Mouse (Mus musculus) lung, embryonic 16.5 days (tissue): ENCODE measurements around the gene Pmvk. TPM values are rescaled to one million over a fixed set of nuclear protein-coding genes. Genes with fewer than 3 reads are reported as not detected.
A peak's percentile ranks its signal among the peaks of the same experiment; 100 is the strongest.

Experiments
- ATAC-seq: fragments of 200-750 bp; cut with Nextera tagmentation; 2 replicates; pipeline ENCODE4 v1.8.0; 2017; ENCODE audit warnings: low read depth, mild to moderate bottlenecking, moderate library complexity
- H3K27ac ChIP-seq: fragments of 300-500 bp; sonication (generic); 2 replicates; pipeline ENCODE4 v1.5.1; 2014; ENCODE audit warnings: mild to moderate bottlenecking, control low read depth, low read length
- H3K27me3 ChIP-seq: fragments of 300-500 bp; sonication (generic); 2 replicates; pipeline ENCODE4 v1.6.1; 2014; ENCODE audit warnings: low read depth, low read length, mixed read lengths; ENCODE audit not compliant: control insufficient read depth, insufficient read depth
- H3K36me3 ChIP-seq: fragments of 300-500 bp; sonication (generic); 2 replicates; pipeline ENCODE4 v1.6.1; 2014; ENCODE audit warnings: low read length; ENCODE audit not compliant: control insufficient read depth, insufficient read depth
- H3K4me1 ChIP-seq: fragments of 300-500 bp; sonication (generic); replicated peaks from 2 replicates; pipeline ENCODE4 v1.6.1; 2014; ENCODE audit warnings: low read length, mixed read lengths; ENCODE audit not compliant: control insufficient read depth, insufficient read depth
- H3K4me2 ChIP-seq: fragments of 300-500 bp; sonication (generic); 2 replicates; pipeline ENCODE4 v1.6.1; 2014; ENCODE audit warnings: low read depth, low read length, control low read depth
- H3K4me3 ChIP-seq: fragments of 300-500 bp; sonication (generic); 2 replicates; pipeline ENCODE4 v1.5.1; 2014; ENCODE audit warnings: mild to moderate bottlenecking, low read length, control low read depth
- H3K9ac ChIP-seq: fragments of 300-500 bp; sonication (generic); 2 replicates; pipeline ENCODE4 v1.6.1; 2014; ENCODE audit warnings: low read length, control low read depth
- H3K9me3 ChIP-seq: fragments of 300-500 bp; sonication (generic); 2 replicates; pipeline ENCODE4 v1.6.1; 2016; ENCODE audit warnings: low read length; ENCODE audit not compliant: control insufficient read depth
- WGBS: fragments of 180-500 bp; shearing (Covaris S2); extraction: QIAGEN DNeasy Blood & Tissue Kit; methylation state at CpG from one replicate; pipeline ENCODE4 v1.1.7; 2014; 5-methylcytosine and 5-hydroxymethylcytosine counted together
- polyA plus RNA-seq: library from polyadenylated mRNA; unstranded; fragments of >200 nt; fragmentation: Nextera tagmentation; extraction: Ambion mirVana; gene quantifications from 2 replicates; pipeline ENCODE4 v1.2.1, GENCODE M21; 2015

Pmvk gene
- polyA plus RNA-seq, 1 experiment from 2014 or later = 44.4 TPM

DNA sequence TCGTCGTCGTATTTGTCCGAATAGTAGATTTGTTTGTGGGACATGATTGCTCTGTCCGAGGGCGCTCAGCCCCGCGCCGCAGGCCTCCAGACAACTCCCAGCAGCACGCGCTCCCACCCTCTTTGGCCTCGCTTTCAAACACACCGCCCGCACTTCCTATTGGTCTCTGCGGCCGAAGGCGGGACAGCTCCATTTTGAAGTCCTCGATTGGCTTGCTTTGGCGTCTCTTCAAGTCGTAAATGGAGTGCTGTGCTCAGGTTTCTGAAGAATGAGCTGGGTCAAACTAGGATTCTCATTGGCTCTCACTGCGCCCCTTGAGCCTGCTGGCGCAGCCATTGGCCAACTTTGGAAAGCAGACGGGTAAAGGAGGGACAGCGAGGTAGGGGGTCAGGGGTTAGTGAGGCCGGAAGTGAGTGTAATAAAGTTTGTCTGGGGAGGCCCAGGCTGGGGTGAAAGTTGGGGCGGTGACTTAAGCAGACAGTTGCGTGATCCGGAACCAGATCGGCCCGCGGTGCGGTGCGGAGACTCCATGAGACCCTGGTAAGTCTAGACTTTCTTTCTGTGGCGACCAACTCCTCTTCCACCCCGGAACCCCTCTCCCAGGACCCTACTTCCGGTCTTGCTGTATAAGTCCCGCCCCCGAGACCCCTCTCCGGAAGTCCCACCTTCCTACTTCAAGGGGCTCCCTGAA lies 36.0 kb upstream of the Pmvk start, which contains the start of the genes Cks1b and Shc1:
TSS of gene Cks1b (minus strand) at position 214 of the 691 bp plus-strand sequence.
TSS of gene Shc1 (plus strand) at position 274 of the 691 bp plus-strand sequence.
- Histone ChIP-seq H3K4me3 (peak within 1 kb of the TSS; percentile 78), H3K4me2 (peak within 1 kb of the TSS; percentile 94), H3K9ac (peak within 1 kb of the TSS; percentile 84), H3K4me1 (peaks cover 31% of the 10 kb centered on the region), H3K9me3 (no peaks in the 10 kb centered on the region), H3K27me3 (no peaks in the 10 kb centered on the region), H3K27ac (peak within 1 kb of the TSS; percentile 99), H3K36me3 (peaks cover 26% of the 10 kb centered on the region)
- WGBS = under 1% methylated on average over 39 of the region's 39 CpGs
- ATAC-seq = peak; percentile 90

DNA sequence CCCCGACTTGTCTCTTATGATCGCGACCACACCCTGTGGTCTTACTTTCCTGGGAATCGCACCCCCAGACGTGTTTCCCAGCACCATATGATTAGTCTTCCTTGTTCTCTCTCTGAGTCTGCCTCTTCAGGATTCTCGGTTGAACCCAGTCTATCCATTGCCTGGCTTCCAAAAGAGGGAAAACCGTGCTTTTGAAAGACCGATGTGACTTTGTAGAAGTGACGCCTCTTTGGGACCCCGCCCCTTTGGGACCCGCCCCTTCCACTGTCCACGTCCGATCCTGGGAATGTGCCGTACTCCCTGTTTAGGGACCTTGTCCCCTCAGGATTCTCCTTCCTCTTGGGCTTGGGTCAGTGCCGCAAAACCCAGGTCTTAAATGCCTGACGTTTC lies 35.5 kb upstream of the Pmvk start:
- peak overlapping the region; percentile 94 for H3K4me2 ChIP-seq
- ATAC-seq = peak; percentile 37; the same call in 1 of the 2 replicates
- H3K4me1 ChIP-seq = peaks cover 32% of the 10 kb centered on the region
- peak overlapping the region; percentile 99 for H3K27ac ChIP-seq
- H3K9me3 ChIP-seq = no peaks in the 10 kb centered on the region
- peaks cover 30% of the 10 kb centered on the region for H3K36me3 ChIP-seq
- peak overlapping the region; percentile 78 for H3K4me3 ChIP-seq
- H3K27me3 ChIP-seq = no peaks in the 10 kb centered on the region
- H3K9ac ChIP-seq = peak overlapping the region; percentile 84
- 0% methylated on average over 16 of the region's 16 CpGs for WGBS

DNA sequence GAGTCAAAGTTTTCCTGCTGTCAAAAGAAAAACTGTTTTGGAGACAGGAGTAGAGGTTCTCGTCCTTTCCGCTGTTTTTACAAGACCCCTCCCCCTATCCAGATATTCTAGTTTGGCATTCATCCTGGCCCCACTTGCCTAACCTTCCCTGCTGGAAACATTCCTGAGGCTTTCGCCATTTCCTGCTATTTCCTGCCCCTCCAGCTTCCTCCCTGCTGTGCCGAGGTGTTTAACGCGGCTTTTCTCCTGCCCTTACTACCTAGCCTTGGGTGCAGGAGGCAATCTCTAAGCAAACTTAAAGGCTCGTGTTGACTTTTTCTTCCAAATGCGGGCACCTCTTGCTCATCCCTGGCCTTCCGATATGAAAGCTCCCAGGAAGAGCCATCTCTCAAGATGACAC lies 34.8 kb upstream of the Pmvk start:
- Histone ChIP-seq H3K36me3 (peaks cover 27% of the 10 kb centered on the region), H3K4me3 (peak overlapping the region; percentile 78), H3K9ac (peak overlapping the region; percentile 84), H3K4me1 (peaks cover 32% of the 10 kb centered on the region), H3K27me3 (no peaks in the 10 kb centered on the region), H3K27ac (peak overlapping the region; percentile 99), H3K9me3 (no peaks in the 10 kb centered on the region), H3K4me2 (peak overlapping the region; percentile 94)
- WGBS = 0% methylated on average over 9 of the region's 9 CpGs
- ATAC-seq = peak; percentile 18

DNA sequence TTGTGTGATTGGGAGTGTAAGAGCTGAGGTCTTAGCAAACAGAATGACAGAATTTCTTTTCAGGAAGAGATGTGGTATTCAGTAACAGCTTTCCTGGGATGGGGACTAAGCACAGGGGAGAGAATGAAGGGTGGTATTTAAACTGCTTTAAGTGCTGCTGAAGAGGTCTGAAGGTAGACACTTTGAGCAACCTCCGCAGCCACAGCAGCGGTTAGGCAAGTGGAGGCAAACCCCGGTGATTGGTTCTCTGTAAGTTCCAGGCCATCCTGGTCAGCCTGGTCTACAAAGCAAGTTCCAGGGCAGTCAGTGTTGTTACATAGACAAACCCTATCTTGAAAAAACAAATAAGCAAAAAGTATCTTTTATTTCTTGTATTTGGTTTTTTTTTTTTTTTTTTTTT lies 34.4 kb upstream of the Pmvk start:
- peak overlapping the region; percentile 99 for H3K27ac ChIP-seq
- peak overlapping the region; percentile 78 for H3K4me3 ChIP-seq
- H3K9ac ChIP-seq = peak overlapping the region; percentile 84
- peak overlapping the region; percentile 94 for H3K4me2 ChIP-seq
- WGBS = 3% methylated on average over 3 of the region's 3 CpGs
- peaks cover 32% of the 10 kb centered on the region for H3K4me1 ChIP-seq
- H3K36me3 ChIP-seq = peaks cover 25% of the 10 kb centered on the region
- no peaks in the 10 kb centered on the region for H3K27me3 ChIP-seq
- ATAC-seq = no peak
- no peaks in the 10 kb centered on the region for H3K9me3 ChIP-seq

DNA sequence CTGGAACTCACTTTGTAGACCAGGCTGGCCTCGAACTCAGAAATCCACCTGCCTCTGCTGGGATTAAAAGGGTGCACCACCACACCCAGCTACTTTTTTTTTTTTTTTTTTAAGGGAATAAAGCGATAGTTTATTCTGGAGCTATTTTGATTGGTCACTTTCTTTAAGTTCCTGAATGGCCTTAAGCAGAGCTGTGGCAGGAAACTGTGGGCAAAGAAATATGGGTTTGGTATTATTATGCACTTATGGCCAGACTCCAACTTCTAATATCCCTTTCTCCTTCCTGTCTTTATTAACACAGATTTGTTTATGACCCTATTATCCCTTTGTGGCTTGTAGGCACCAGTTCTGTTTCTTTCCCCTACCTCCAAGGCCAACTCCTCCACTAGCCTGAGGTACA lies 33.9 kb upstream of the Pmvk start:
- H3K4me2 ChIP-seq = peak overlapping the region; percentile 94
- peak overlapping the region; percentile 99 for H3K27ac ChIP-seq
- no peaks in the 10 kb centered on the region for H3K9me3 ChIP-seq
- peaks cover 24% of the 10 kb centered on the region for H3K36me3 ChIP-seq
- no peak for ATAC-seq
- WGBS = 24% methylated on average over 2 of the region's 2 CpGs
- H3K4me1 ChIP-seq = peaks cover 32% of the 10 kb centered on the region
- peak overlapping the region; percentile 39 for H3K9ac ChIP-seq
- no peaks in the 10 kb centered on the region for H3K27me3 ChIP-seq
- H3K4me3 ChIP-seq = peak overlapping the region; percentile 78

DNA sequence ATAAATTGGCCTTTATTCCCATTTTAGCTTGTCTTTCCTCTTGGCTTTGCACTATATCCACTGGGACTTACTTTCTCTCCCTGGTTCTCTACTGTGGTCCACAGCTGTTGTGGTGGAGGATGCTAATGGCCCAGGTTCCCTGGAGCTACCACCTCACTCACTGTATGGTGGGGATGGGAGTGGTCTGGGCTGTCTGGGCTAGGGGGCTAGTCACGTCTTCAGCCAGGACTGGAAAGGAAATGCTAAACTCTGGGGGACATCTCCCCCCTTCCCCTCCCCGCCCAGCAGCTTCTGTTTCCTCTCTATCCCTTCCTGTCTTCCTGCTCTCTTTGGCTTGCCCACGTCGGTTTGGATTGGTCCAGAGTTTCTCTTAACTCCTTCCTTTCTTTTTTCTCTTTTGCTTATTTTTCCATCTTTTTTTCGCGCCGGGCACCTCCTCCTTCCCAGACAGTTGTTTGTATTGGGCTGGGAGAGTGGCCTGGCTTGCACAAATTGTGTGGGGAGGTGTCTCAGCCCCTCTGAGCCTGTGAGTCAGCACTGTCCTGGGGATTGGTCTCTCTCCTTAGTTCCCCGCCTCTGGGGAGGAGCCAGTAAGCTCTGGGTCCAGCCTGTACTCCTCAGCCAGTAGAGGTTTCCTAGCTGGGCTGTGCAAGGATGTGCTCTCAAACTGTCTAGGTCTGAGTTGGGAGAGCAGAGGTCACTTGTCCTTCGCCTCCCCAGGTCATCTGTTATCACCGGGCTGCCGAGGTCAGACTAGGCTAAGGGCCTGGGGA lies 33.2 kb upstream of the Pmvk start:
- Histone ChIP-seq H3K4me3 (peak overlapping the region; percentile 78), H3K9ac (peak overlapping the region; percentile 81), H3K4me1 (peaks cover 32% of the 10 kb centered on the region), H3K27ac (peak overlapping the region; percentile 99), H3K9me3 (no peaks in the 10 kb centered on the region), H3K4me2 (peak overlapping the region; percentile 94), H3K36me3 (peaks cover 20% of the 10 kb centered on the region), H3K27me3 (no peaks in the 10 kb centered on the region)
- peak; percentile 80 for ATAC-seq
- WGBS = 4% methylated on average over 11 of the region's 11 CpGs

DNA sequence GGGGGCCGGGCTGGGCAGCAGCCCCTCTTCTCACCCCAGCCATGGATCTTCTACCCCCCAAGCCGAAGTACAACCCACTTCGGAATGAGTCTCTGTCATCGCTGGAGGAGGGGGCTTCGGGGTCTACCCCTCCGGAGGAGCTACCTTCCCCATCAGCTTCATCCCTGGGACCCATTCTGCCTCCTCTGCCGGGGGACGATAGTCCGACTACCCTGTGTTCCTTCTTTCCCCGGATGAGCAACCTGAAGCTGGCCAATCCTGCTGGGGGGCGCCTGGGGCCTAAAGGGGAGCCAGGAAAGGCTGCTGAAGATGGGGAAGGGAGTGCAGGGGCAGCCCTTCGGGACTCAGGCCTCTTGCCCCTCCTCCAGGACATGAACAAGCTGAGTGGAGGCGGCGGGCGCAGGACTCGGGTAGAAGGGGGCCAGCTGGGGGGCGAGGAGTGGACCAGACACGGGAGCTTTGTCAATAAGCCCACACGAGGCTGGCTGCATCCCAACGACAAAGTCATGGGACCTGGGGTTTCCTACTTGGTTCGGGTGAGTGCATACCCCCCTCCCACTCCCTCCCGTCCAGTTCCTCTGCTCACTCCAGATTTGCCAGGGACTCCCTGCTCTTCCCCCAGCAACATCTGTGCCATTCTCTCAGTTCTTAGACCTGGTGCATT lies 32.4 kb upstream of the Pmvk start:
- Histone ChIP-seq H3K36me3 (peaks cover 23% of the 10 kb centered on the region; the same call in 1 of the 2 replicates), H3K27ac (peak overlapping the region; percentile 99), H3K4me1 (peaks cover 26% of the 10 kb centered on the region), H3K27me3 (no peaks in the 10 kb centered on the region), H3K9me3 (no peaks in the 10 kb centered on the region), H3K9ac (peak overlapping the region; percentile 81), H3K4me3 (peak overlapping the region; percentile 78), H3K4me2 (peak overlapping the region; percentile 94)
- no peak for ATAC-seq
- WGBS = 7% methylated on average over 19 of the region's 22 CpGs

DNA sequence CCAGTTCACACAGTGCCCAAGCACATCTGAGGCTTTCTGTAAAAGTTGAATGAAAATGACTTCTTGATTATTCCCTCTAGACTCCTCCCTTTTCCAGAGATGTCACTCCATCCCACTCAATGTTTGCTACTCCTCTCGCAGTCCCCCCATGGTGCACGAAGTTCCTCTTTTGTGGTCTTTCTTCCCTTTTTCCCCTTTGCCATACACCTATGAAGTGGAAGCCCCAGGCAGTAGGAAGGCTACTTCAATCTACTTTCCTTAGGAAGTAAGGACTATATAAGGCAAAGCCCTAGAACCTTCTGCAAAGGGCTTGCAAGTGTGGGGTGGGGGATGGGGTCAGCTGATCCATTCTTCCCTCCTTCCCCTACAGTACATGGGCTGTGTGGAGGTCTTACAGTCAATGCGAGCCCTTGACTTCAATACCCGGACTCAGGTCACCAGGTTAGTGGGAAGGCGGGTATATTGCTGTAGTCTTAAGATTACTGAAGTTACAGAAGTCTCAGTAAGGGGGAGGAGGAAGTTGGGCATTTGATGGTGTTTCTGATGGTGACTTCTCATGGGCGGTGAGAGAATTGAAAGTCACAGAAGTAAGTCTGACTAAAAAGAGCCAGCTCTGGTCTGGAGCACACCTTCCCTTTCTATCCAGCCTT lies 31.7 kb upstream of the Pmvk start:
- Histone ChIP-seq H3K27me3 (no peaks in the 10 kb centered on the region), H3K27ac (no peak overlapping the region), H3K9ac (peak overlapping the region; percentile 81), H3K4me2 (peak overlapping the region; percentile 94), H3K36me3 (peaks cover 30% of the 10 kb centered on the region), H3K9me3 (no peaks in the 10 kb centered on the region), H3K4me3 (peak overlapping the region; percentile 78), H3K4me1 (peaks cover 22% of the 10 kb centered on the region)
- ATAC-seq = no peak
- 64% methylated on average over 6 of the region's 6 CpGs for WGBS
